Mouse (Mus musculus) limb, embryonic 12.5 days (tissue): ENCODE results near the gene Sorl1. TPM values are rescaled to one million over a fixed set of nuclear protein-coding genes. Genes with fewer than 3 reads are reported as not detected.

Source experiments
- ATAC-seq: fragments of 200-750 bp; cut with Nextera tagmentation; 2 replicates; pipeline ENCODE4 v1.8.0; 2017; ENCODE audit warnings: low read depth, moderate TSS enrichment; ENCODE audit not compliant: insufficient number of reproducible peaks, insufficient read depth, low FRiP score, low TSS enrichment
- H3K27ac ChIP-seq: fragments of 300-500 bp; sonication (generic); 2 replicates; pipeline ENCODE4 v1.5.1; 2016; ENCODE audit warnings: mild to moderate bottlenecking, moderate library complexity
- H3K27me3 ChIP-seq: fragments of 300-500 bp; sonication (generic); 2 replicates; pipeline ENCODE4 v1.6.1; 2016; ENCODE audit warnings: mild to moderate bottlenecking, moderate library complexity
- H3K36me3 ChIP-seq: fragments of 300-500 bp; sonication (generic); 2 replicates; pipeline ENCODE4 v1.6.1; 2016; ENCODE audit warnings: mild to moderate bottlenecking, moderate library complexity
- H3K4me1 ChIP-seq: fragments of 300-500 bp; sonication (generic); replicated peaks from 2 replicates; pipeline ENCODE4 v1.6.1; 2016
- H3K4me2 ChIP-seq: fragments of 300-500 bp; sonication (generic); 2 replicates; pipeline ENCODE4 v1.6.1; 2016; ENCODE audit warnings: mild to moderate bottlenecking, moderate library complexity
- H3K4me3 ChIP-seq: fragments of 300-500 bp; sonication (generic); replicated peaks from 2 replicates; pipeline ENCODE4 v1.5.1; 2016; ENCODE audit warnings: mild to moderate bottlenecking
- H3K9ac ChIP-seq: fragments of 300-500 bp; sonication (generic); replicated peaks from 2 replicates; pipeline ENCODE4 v1.6.1; 2016; ENCODE audit warnings: mild to moderate bottlenecking, moderate library complexity
- H3K9me3 ChIP-seq: fragments of 300-500 bp; sonication (generic); 2 replicates; pipeline ENCODE4 v1.6.1; 2016; ENCODE audit warnings: mild to moderate bottlenecking, moderate library complexity
- WGBS: fragments of 180-500 bp; shearing (Covaris S2); methylation state at CpG from one replicate; pipeline ENCODE4 v1.1.7; 2016; 5-methylcytosine and 5-hydroxymethylcytosine counted together
- polyA plus RNA-seq: library from polyadenylated mRNA; unstranded; fragments of >200 nt; fragmentation: Nextera tagmentation; extraction: Ambion mirVana; gene quantifications from 2 replicates; pipeline ENCODE4 v1.2.1, GENCODE M21; 2016

The Sorl1 gene
- polyA plus RNA-seq, 1 experiment from 2014 or later: 4.6 TPM

GRCm38 (mm10) chr9:41992841-41993240 is 131.3 kb downstream of the Sorl1 start:
- Histone ChIP-seq H3K4me2 (no peak overlapping the region), H3K27me3 (no peaks in the 10 kb centered on the region), H3K9me3 (no peaks in the 10 kb centered on the region), H3K36me3 (0 out of 2 replicates have a peak, but pooled peaks cover 12% of the 10 kb centered on the region), H3K4me1 (no peaks in the 10 kb centered on the region), H3K4me3 (no peak overlapping the region), H3K27ac (no peak overlapping the region), H3K9ac (no peak overlapping the region)
- 89% methylated on average over 5 of the region's 5 CpGs for WGBS
- ATAC-seq: no peak

GRCm38 (mm10) chr9:41985636-41986035 is 138.5 kb downstream of the Sorl1 start:
- WGBS: 63% methylated on average over 5 of the region's 5 CpGs
- H3K27ac ChIP-seq: no peak overlapping the region
- no peak overlapping the region for H3K4me2 ChIP-seq
- H3K9me3 ChIP-seq: no peaks in the 10 kb centered on the region
- peaks cover 18% of the 10 kb centered on the region; the same call in 1 of the 2 replicates for H3K4me1 ChIP-seq
- ATAC-seq: no peak
- no peak overlapping the region for H3K9ac ChIP-seq
- H3K36me3 ChIP-seq: 0 out of 2 replicates have a peak, but pooled peaks cover 8% of the 10 kb centered on the region
- no peak overlapping the region for H3K4me3 ChIP-seq
- H3K27me3 ChIP-seq: no peaks in the 10 kb centered on the region

DNA sequence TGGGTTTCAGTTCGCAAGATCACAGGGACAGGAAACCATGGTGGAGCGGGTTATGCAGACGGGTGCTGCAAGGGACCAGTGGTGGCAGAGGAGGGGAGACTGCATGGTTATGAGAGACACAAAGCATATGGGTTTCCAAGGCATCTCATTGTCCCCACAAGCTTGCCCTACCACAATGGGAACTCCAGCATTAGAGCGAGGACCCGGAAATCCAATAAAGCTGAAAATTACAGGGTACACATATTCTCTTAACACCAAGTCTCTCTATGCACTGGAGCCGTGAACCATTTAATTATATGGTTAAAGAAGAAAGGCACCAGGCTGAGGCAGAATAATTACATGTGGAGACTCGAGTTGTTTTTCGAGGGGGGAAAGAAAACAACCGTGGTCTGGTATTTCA is 139.0 kb downstream of the Sorl1 start:
- ATAC-seq: no peak
- WGBS: 57% methylated on average over 9 of the region's 9 CpGs

GRCm38 (mm10) chr9:41984306-41984705 is 139.8 kb downstream of the Sorl1 start:
- 84% methylated on average over 11 of the region's 11 CpGs for WGBS
- Histone ChIP-seq H3K4me1 (peaks cover 18% of the 10 kb centered on the region; the same call in 1 of the 2 replicates), H3K36me3 (0 out of 2 replicates have a peak, but pooled peaks cover 7% of the 10 kb centered on the region), H3K27ac (no peak overlapping the region), H3K4me3 (no peak overlapping the region), H3K27me3 (no peaks in the 10 kb centered on the region), H3K4me2 (no peak overlapping the region), H3K9ac (no peak overlapping the region), H3K9me3 (no peaks in the 10 kb centered on the region)
- no peak for ATAC-seq

More for the DNA sequence above, 139.0 kb downstream of the Sorl1 start:
- H3K9ac ChIP-seq: no peak overlapping the region
- H3K27ac ChIP-seq: no peak overlapping the region
- no peaks in the 10 kb centered on the region for H3K9me3 ChIP-seq
- H3K27me3 ChIP-seq: no peaks in the 10 kb centered on the region
- no peak overlapping the region for H3K4me2 ChIP-seq
- H3K36me3 ChIP-seq: 0 out of 2 replicates have a peak, but pooled peaks cover 7% of the 10 kb centered on the region
- no peak overlapping the region for H3K4me3 ChIP-seq
- H3K4me1 ChIP-seq: peaks cover 18% of the 10 kb centered on the region; the same call in 1 of the 2 replicates

DNA sequence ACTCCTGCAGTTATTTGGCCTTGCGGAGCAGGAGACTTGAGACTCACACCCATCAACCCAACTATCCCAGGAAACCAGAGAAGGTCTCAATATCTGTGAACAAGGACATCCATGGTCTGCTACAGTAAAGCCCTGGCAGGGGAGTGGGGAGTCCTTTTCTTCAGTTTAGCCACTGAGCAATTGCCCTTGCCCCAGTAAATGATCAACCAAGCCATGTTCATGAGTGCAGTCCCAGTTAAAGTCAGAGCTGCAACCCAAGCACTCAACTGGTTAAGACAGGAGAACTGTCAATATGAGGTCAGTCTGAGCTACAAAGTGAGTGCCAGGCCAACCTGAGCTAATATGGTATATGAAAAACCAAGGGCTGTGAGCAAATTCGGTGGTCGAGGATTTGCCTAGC is 140.8 kb downstream of the Sorl1 start:
- H3K4me2 ChIP-seq: no peak overlapping the region
- 91% methylated on average over 3 of the region's 3 CpGs for WGBS

DNA sequence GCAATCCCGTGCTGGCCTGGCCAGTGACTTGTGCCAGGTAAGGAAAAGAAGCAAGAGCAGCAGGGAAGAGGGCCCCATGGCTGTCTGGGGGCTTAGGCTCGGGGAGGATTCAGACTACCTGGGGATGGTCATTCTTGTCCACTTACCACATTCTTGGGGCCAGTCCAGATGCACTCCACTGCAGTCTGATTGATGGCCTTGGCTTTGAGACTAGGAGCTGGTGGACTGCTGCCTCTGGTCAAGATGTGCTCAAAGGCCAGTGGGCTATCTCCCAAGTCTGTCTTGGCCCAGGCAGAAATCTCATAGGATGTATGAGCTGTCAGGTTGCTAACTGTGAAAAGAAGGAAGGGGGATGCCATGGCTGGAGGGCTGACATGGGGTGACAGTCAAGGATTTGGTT is 141.3 kb downstream of the Sorl1 start:
- H3K27ac ChIP-seq: no peak overlapping the region
- H3K36me3 ChIP-seq: peaks cover 6% of the 10 kb centered on the region
- peaks cover 18% of the 10 kb centered on the region; the same call in 1 of the 2 replicates for H3K4me1 ChIP-seq
- 71% methylated on average over 2 of the region's 2 CpGs for WGBS
- no peak overlapping the region for H3K4me3 ChIP-seq
- no peaks in the 10 kb centered on the region for H3K27me3 ChIP-seq
- peaks cover 2% of the 10 kb centered on the region; the same call in 1 of the 2 replicates for H3K9me3 ChIP-seq
- no peak overlapping the region for H3K9ac ChIP-seq
- ATAC-seq: no peak
- H3K4me2 ChIP-seq: no peak overlapping the region

More for the DNA sequence above, 140.8 kb downstream of the Sorl1 start:
- Histone ChIP-seq H3K4me3 (no peak overlapping the region), H3K9ac (no peak overlapping the region), H3K4me1 (peaks cover 18% of the 10 kb centered on the region; the same call in 1 of the 2 replicates), H3K36me3 (0 out of 2 replicates have a peak, but pooled peaks cover 3% of the 10 kb centered on the region), H3K9me3 (no peaks in the 10 kb centered on the region), H3K27ac (no peak overlapping the region), H3K27me3 (no peaks in the 10 kb centered on the region)
- ATAC-seq: no peak

DNA sequence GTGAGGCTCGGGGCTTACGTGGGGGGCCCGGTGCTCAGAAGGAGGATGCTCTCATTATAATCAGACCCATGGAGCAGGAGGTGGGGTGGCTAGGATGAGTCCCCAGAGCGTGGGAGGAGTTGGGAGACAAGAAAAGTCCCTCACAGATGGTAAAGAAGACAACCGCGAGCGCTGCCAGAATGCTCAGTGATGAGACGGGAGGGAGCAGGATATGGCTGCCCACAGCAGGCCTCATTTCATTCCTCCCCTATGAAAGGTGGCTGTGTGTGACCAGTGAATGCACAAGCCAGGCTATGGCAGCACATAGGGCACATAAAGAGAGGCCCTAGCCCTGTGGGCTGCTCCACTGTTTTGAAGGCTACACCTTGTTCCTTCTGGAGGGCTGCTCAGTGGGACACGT is 142.1 kb downstream of the Sorl1 start:
- WGBS: 85% methylated on average over 9 of the region's 9 CpGs

DNA sequence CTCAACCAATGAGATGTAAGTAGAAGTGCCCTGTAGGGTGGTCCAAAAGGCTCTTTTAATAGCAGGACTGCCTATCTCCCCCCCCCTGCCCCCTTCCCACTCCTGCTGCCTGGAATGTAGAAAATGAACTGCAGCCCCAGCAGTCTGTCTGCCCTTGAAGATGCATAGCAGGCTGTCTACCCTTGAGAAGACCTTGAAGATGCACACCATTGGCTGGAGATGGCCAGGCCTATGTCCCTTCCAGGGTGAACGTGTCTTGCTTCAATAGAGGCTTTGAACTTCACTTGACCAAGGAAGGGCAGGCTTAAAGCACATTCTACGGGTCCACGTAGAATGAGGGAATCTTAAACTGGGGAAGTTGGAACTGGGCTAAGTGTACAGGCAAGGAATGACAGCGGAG is 142.8 kb downstream of the Sorl1 start:
- 77% methylated on average over 4 of the region's 4 CpGs for WGBS
- no peak overlapping the region for H3K9ac ChIP-seq
- no peak overlapping the region for H3K4me3 ChIP-seq
- H3K36me3 ChIP-seq: peaks cover 12% of the 10 kb centered on the region
- ATAC-seq: no peak
- peaks cover 18% of the 10 kb centered on the region; the same call in 1 of the 2 replicates for H3K4me1 ChIP-seq
- no peak overlapping the region for H3K4me2 ChIP-seq
- H3K9me3 ChIP-seq: peaks cover 5% of the 10 kb centered on the region; the same call in 1 of the 2 replicates
- no peak overlapping the region for H3K27ac ChIP-seq
- H3K27me3 ChIP-seq: no peaks in the 10 kb centered on the region

More for the DNA sequence above, 142.1 kb downstream of the Sorl1 start:
- no peak overlapping the region for H3K9ac ChIP-seq
- no peak overlapping the region for H3K4me2 ChIP-seq
- no peak overlapping the region for H3K4me3 ChIP-seq
- peaks cover 18% of the 10 kb centered on the region; the same call in 1 of the 2 replicates for H3K4me1 ChIP-seq
- peak; percentile 63; the same call in 1 of the 2 replicates for ATAC-seq
- no peaks in the 10 kb centered on the region for H3K27me3 ChIP-seq
- H3K9me3 ChIP-seq: peaks cover 5% of the 10 kb centered on the region; the same call in 1 of the 2 replicates
- peaks cover 13% of the 10 kb centered on the region for H3K36me3 ChIP-seq
- H3K27ac ChIP-seq: 0 out of 2 replicates have a peak overlapping the region, but pooled peaks have one; percentile 17

GRCm38 (mm10) chr9:41980796-41981195 is 143.3 kb downstream of the Sorl1 start:
- Histone ChIP-seq H3K9ac (no peak overlapping the region), H3K27me3 (no peaks in the 10 kb centered on the region), H3K4me3 (no peak overlapping the region), H3K4me2 (no peak overlapping the region), H3K36me3 (peaks cover 17% of the 10 kb centered on the region), H3K4me1 (peaks cover 18% of the 10 kb centered on the region; the same call in 1 of the 2 replicates), H3K27ac (no peak overlapping the region), H3K9me3 (peaks cover 5% of the 10 kb centered on the region; the same call in 1 of the 2 replicates)
- no peak for ATAC-seq
- 79% methylated on average over 5 of the region's 5 CpGs for WGBS

GRCm38 (mm10) chr9:41978366-41978765 is 145.7 kb downstream of the Sorl1 start:
- Histone ChIP-seq H3K27me3 (no peaks in the 10 kb centered on the region), H3K9me3 (peaks cover 5% of the 10 kb centered on the region; the same call in 1 of the 2 replicates), H3K4me2 (no peak overlapping the region), H3K27ac (no peak overlapping the region), H3K4me1 (peaks cover 18% of the 10 kb centered on the region; the same call in 1 of the 2 replicates), H3K4me3 (no peak overlapping the region), H3K36me3 (peaks cover 18% of the 10 kb centered on the region), H3K9ac (no peak overlapping the region)
- no peak for ATAC-seq
- WGBS: 87% methylated on average over 6 of the region's 6 CpGs

DNA sequence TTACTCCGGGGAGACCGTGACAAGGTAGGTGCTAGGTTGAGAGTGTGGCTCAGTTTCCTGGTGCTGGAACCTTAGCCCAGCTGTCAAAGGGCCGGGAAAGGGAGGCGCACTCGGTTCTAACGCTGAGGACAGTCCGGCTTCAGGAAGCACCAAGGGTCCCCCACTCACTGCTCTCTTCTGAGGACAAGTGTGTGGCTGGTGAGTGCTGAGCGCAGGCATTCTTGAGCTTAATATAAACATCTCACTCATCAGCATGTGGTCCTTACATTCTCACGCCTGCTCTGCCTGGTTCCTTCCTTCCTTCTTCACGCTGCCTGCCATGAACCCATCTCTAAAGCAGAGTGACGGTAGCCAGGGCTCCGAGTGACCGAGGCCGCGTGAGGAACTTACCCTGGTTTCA is 148.1 kb downstream of the Sorl1 start:
- Histone ChIP-seq H3K36me3 (peaks cover 18% of the 10 kb centered on the region), H3K9me3 (peaks cover 5% of the 10 kb centered on the region; the same call in 1 of the 2 replicates), H3K4me3 (no peak overlapping the region), H3K27me3 (no peaks in the 10 kb centered on the region), H3K4me2 (no peak overlapping the region), H3K27ac (no peak overlapping the region), H3K9ac (no peak overlapping the region), H3K4me1 (0 out of 2 replicates have a peak, but pooled peaks cover 3% of the 10 kb centered on the region)
- 85% methylated on average over 15 of the region's 15 CpGs for WGBS
- ATAC-seq: no peak
